Mouse (Mus musculus) heart, adult 11 months (tissue): ENCODE measurements around the gene Galns.
"Not testable (repeated sequence)": the region's sequence is repeated elsewhere in the genome, so short reads cannot be mapped to it uniquely, and the experiment has no call there.

Experiments used
- DNase-seq: peaks from one replicate; pipeline ENCODE4 v3.0.0; 2022

Gene Galns

GRCm38 (mm10) chr8:122586749-122587148, 24.5 kb downstream of the Galns start:
- DNase-seq: no peak

- DNase-seq: no peak
These were observed 25.1 kb downstream of the Galns start for GRCm38 (mm10) chr8:122586171-122586570.

GRCm38 (mm10) chr8:122585411-122585891, 25.8 kb downstream of the Galns start:
- DNase-seq: no peak

DNA sequence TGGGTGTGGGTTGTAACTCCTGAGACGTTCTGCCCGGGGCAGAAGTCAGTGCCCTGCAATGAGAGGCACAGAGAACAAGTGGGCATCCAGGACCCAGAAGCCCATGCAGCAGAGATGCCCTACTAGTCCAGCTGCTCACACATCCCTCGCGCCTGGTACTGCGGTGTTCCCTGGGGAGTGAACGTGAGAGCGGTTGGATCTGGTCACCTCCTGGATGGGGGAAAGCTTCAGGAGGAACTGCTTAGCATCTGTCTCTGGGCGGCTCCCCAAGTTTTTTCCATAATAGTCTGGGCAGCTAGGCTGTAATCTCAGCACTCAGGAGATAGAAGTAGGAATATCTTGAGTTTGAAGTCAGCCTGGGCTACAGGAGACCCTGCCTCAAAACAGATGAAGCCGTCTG, 26.3 kb downstream of the Galns start:
- no peak for DNase-seq

GRCm38 (mm10) chr8:122580926-122581325, 30.3 kb downstream of the Galns start:
- no peak for DNase-seq

DNA sequence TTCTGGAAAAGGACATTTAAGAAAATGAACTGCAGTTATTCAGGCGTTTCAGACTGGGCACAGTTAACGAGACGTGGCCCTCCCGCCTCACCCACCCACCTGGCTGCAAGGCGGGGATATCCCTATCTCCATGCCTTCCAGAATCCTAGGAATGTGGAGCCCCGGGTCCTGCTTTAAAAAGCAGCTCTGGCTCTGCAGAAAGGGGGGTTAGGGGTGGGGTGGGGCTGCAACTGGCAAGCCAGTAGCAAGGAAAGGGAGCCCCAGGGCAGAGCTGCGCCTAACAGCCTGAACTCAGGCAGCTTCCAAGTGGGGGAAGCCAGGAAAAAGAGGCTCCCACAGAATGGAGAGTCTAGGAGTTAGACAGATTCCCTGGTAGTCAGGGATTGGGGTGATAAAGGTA, 32.1 kb downstream of the Galns start:
- DNase-seq: no peak

DNA sequence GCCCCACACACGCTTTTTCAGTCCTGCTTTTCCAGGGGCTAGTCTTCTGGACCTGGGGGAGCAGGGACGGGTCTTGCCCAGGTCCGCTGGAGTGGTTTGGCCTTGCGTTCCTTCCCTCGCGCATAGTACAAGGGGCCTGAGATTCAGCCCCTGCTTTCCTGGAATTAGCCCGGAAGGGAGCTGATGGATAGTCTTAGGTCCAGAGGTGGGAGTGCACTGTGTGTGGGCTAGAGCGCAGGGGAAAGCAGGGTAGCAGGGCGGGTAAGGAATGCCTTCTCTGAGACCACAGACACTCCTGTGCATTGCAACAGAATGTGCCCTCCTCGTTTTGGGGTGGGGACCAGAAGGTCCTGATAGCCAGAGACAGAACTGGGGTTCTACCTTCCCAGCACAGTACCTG, 34.1 kb downstream of the Galns start:
- DNase-seq: no peak

- DNase-seq: peak; percentile 99
These were observed 34.6 kb downstream of the Galns start, which contains the start of gene Aprt for GRCm38 (mm10) chr8:122576648-122577022. Gene Aprt, minus strand, starts transcription at chr8:122576909.

DNA sequence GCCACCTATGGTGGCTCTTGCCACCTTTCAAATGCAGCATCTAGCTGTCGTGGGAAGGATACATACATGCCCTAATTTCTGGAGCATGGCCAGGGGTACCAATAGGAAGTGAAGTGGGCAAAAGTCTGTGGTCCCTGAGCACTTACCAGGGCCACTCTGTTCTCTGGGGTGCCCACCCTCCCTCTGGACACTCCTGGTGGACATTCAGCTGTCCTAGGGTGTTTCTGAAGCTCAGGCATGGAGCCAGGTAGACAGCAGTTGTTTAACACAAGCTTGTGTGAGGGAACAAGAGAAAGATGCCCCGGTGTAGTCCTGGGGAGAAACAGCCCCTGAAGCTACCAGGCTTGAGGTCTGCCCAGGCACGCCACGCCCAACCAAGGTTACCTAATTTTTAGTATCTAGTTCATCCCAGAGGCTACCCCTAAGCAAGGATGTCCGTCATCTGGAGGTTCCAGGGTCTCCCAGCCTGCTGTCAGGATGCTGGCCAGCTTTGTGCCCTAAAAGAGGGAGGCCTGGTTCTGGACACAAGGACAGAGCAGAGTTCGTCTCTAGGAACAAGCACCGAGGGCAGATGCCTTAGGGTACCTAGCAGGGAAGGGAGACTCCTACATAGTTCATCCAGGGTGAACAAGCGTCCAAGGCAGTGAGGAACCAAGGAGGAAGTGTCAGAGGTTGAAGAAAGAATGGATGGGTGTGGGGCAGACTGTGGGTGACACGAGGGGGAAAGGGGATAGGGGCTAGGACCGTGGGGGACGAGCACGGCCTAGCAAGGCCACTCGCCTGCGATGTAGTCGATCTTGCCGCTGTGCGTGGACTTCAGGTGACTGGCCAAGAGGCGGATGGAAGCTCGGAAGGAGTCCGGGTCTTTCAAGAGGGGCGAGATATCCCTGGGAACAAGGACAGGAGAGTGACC, 35.3 kb downstream of the Galns start:
- DNase-seq: peak; percentile 94

GRCm38 (mm10) chr8:122575286-122575685, 36.0 kb downstream of the Galns start:
- DNase-seq: peak; percentile 94

- DNase-seq: no peak
These were observed 36.5 kb downstream of the Galns start for GRCm38 (mm10) chr8:122574667-122575251.

DNA sequence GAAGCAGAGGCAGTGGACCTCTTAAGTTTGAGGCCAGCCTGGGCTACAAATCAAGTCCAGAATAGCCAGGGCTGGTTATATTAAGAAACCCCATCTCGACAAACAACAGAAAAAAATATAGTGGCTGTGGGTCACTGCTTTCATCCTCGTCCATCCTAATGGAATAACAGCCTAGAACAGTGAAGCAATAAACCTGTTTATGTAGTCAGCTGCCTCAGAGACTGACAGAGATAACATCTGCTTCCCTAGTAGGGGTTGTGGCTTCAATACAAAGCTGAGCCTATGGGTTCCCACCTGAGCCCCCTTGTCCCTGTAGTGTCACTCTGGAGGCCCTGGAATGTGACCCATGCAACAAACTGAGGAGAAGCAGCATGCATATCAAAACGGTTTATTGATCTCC, 37.0 kb downstream of the Galns start:
- no peak for DNase-seq

DNA sequence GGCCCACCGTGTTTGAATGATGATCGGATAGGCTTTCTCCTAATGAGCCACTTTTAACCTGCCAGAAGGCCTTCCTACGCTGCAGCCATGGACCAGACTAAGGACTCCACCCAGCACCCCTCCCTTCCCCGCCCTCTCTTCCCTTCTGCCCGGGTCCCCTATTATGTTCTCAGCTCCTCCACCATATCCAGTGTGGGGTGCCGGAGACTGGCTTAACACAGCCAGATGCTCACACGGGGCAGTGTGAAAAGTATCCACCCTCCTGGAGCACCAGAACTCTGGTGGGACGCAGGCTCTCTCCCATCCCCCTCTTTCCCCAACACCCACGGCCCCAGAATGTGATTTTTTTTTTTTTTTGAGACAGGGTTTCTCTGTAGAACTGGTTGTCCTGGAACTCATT, 37.7 kb downstream of the Galns start:
- DNase-seq: no peak

- not testable (repeated sequence) for DNase-seq
These were observed 38.1 kb downstream of the Galns start for GRCm38 (mm10) chr8:122573176-122573575.

- no peak for DNase-seq
These were observed 38.5 kb downstream of the Galns start for GRCm38 (mm10) chr8:122572751-122573150.

- DNase-seq: peak; percentile 91
These were observed 39.5 kb downstream of the Galns start for GRCm38 (mm10) chr8:122571750-122572267.

DNA sequence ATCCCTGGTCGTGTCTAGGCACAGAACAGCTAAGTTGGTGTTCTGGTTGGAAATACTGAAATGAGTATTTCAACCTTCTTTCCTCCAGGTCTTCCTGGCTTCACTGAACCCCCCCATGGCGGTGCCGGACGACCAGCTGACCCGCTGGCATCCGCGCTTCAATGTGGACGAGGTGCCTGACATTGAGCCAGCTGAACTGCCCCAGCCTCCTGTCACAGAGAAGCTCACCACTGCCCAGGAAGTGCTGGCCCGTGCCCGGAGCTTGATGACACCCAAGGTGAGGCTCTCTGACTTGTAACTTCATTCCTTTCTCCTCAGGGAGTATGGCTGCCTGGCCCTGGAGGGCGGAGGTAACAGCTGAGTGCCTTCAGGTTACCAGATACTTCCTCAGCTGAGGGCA, 40.1 kb downstream of the Galns start:
- no peak for DNase-seq

GRCm38 (mm10) chr8:122569996-122570395, 41.3 kb downstream of the Galns start:
- peak; percentile 91 for DNase-seq

- no peak for DNase-seq
These were observed 41.9 kb downstream of the Galns start for GRCm38 (mm10) chr8:122569329-122569728.

DNA sequence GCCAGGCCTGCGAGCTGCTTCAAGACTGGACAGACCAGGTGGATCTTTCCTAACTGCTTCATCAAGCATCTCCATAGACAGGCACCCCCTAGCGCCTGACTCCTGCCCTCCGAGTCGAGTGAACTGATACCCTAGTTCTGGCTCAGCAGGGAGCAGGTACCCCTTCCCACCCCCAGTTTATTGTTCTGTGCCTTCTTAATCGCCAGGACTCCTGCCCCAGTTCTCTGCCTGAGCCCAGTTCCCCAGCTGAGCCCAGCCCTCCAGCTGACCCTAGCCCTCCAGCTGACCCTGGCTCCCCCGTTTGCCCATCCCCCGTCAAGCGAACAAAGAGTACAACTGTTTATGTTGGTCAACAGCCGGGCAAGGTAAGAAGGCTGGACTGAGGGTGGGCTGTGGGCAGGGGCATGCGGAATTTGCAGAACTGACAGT, 42.4 kb downstream of the Galns start:
- DNase-seq: peak; percentile 94

- DNase-seq: no peak
These were observed 43.2 kb downstream of the Galns start for GRCm38 (mm10) chr8:122568109-122568504.

DNA sequence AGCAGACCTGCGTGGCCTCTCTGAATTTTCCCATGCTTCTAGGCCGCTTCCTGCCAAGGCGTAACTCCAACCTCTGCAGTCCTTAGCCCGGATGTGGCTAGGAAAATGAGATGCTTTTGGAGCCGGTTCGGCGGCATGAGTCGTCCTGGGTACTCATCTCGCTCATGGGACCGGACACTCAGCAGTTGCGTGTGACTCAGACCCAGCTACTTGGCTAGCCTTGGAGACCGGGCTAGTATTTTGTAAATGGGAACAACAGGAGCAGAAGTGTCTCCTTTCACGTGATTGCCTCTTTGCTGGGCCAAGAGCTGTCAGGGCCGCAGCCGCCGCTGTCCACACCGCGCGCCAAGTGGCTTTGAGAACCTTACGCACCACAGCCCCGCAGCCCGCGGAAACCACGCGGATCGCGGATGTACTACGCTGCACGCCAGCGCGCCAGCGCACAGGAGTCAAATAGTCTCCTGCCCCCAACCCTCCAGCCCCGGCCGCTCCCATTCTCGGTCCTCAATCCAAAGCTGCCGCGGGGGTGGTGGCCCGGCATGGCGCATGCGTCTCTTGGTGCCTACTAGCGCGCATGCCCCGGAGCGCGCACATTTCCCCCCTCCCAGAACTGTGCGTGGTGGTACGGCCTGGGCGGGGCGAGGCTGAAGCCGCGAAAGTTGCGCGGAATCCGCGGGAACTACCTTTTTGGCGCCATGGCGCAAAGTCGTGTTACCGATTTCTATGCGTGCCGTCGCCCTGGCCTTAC, 43.7 kb downstream of the Galns start, which contains the start of gene Cdt1:
TSS of gene Cdt1 (plus strand) at position 655 of the 748 bp plus-strand sequence.
- peak; percentile 100 for DNase-seq

- DNase-seq: peak; percentile 97
These were observed 44.5 kb downstream of the Galns start for GRCm38 (mm10) chr8:122566766-122567165.
